Mouse (Mus musculus) CD4-positive, CD25-positive, alpha-beta regulatory T cell, adult 2 months (primary cell): ENCODE measurements around the gene Osgep.
"Not testable (repeated sequence)": the region's sequence is repeated elsewhere in the genome, so short reads cannot be mapped to it uniquely, and the experiment has no call there.

ENCODE experiments used
- DNase-seq: peaks from one replicate; pipeline ENCODE4 v3.0.0-alpha.2; 2012; ENCODE audit warnings: low read depth, low spot score

Gene Osgep

DNA sequence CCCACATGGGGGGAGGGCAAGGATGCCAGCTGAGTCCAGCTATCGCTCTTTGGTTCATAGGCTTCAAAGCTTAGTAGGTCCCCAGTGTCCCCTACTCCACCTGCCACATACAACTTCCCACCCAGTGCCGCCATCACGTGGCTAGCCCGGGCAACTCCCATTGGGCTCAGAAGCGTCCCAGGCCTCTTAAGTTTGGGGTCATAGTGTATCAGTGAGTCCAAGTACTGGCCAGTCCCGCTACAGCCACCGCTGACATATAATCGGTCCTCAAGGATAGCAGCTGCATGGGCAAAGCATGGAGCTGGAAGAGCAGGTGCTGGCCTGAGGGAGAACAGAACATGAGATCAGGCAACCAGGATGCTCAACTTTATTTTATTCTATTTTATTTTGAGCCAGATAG lies 33.1 kb downstream of the Osgep start:
- no peak for DNase-seq

DNA sequence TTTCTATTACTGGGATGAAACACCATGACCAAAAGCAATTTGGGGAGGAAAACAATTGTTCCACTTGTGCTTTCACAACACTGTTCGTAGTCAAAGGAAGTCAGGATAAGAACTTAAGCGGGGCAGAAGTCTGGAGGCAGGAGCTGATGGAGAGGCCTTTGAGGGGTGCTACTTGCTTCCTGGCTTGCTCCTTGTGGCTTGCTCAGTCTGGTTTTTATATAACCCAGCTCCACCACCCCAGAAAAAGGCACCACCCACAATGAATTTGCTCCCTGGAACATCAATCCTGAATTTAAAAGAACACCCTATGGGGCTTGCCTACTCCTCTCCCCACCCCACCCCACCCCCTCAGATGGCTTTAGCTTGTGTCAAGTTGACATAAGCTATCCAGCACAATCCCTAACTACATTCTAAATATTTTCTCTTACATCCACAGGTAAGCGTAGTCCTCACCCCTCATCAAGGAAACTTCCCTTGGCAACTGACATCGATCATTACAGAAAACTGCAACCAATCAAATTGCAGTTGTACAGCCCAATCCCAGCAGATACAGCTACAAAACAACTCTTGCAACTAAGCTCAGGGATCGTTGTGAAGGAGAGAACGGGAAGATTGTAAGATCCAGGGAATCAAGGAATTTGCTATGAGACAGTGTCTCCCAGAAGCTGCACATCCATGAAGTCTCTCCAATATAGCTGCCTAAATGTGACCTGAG lies 48.3 kb downstream of the Osgep start:
- no peak for DNase-seq

DNA sequence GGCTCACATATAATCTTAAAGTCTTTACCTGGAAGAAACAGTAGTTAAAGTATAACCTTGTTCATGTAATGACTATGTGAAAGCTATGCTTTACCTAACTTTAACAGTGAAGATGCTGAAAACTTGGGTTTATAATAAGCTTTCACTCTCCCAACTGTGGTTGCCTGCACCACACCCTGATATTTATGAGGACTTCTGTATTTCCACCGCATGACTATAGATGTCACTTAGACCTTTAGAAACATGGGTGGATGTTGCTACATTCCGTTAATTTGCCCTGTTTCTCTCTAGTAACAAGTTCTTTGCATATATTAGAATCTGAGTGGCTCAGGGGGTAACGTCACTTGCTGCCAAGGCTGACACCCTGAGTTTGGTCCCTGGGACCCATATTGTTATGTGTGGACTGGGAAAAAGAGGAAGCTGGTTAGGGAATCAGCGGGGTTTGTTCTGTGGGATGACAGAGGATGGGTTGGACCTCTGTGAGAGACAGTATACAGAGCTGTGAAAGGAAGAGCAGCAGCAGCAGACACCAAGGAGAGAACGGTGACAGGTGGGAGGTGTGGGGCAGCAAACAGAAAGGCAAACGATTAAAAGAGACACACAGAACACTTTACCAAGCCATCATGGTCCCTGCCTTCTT lies 49.0 kb downstream of the Osgep start:
- no peak for DNase-seq

DNA sequence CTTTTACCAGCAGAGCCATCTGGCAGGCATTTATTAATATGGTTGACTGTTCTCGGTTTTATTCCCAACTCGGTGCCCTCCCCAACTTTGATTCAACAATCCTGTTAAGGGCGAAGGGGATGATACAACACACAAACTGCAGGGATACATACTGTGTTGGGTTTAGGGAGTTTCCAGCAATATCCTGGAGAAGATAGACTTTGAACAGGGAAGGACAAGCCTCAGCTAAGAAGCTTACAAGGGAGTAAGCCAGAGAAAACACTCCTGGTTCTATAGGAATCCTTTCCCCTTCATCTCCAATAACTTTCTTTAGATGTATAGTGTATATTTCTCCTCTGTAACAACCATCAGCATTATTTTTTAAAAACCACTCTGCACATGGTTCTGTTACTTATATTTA lies 49.5 kb downstream of the Osgep start:
- no peak for DNase-seq

DNA sequence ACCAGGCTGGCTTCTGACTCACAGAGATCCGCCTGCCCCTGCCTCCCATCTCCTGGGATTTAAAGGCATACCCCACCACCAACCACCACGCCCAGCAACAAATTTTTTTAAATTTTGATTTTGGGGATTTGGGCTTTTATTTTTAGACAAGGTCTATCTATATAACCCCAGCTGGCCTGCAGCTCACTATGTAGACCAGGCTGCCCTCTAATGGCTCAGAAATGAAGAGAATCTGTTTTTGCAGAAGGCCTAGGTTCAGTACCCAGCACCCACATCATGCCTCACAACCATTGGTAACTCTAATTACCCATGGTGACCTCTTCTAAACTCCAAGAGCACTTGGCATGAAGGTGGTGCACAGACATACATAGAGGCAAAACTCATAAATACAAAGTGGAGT lies 53.4 kb downstream of the Osgep start:
- DNase-seq = peak; percentile 39

DNA sequence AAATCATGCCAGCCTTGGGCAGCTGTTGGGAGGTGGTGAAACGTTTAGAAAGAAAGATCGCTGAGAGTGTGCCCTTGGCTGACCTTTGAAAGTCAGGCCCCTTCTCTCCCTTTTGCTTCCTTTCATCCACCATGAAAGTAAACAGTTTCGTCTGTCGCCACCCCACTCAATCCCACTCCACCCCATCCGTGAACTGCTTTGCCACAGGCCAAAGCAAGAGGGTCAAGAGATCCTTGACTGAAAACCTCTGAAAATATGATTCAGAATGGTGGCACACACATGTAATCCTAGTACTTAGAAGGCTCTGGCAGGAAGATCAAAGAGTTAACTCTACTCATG lies 53.9 kb downstream of the Osgep start:
- DNase-seq = no peak

DNA sequence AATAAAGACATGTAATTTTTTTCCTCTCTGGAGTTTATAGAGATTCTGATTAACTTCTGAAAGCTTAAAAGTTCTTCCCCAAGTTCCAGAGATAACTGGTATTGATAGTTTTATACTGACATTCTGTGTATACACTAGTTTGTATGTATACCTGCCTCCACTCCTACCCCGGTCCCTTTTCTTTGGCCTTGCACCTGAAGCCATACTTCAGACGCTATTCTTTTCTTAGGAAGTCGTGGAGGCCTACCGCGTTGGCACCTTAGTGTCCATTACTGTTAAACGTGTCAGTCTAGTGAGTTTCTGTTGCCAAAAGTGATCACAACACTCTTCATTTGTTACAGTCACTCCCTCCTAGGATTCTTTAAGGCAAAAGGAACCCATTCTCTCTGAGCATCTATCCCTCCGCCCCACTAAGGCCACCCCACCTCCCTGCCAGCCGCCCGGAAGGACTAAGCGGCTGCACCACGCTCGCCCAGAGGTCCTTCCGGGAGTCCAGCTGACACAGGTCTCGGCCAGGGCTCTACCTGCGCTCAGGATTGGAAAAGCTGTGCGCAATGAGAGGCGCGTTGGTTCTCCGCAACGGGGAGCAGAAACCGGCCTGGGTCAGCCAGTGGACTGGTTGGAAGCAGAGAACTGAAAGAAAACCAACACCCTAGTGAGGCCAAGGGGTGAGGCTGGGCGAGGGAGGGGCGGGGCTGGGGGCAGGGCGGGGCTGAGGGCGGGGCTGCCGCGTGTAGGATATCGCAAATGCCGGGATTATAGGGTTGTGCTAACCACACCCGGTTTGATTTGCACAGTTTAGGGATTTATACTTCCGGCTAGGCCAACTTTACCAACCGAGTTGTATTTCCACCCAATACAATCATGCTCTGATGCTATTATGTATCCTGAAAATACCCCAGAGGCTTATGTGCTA lies 54.5 kb downstream of the Osgep start, which contains the start of gene Tep1:
Gene Tep1 (minus strand): TSS at position 672 of the 916 bp plus-strand sequence.
- peak; percentile 80 for DNase-seq

DNA sequence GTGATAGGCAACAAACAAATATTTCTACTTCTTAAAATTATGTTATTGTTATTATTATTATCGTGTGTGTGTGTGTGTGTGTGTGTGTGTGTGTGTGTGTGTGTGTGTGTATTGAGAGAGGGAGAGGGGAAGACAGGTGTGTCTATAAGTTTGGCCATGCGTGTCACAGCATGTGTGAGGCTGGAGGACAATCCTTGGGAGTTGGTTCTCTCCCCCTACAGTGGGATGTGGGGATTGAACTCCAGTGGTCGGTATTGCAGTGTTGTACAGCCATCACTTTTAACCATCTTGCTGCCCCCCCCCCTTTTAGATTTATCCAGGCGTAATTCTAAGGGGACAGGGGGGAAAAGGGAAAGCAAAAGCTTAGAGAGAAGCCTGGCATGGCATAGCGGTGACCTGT lies 56.0 kb downstream of the Osgep start:
- no peak for DNase-seq

DNA sequence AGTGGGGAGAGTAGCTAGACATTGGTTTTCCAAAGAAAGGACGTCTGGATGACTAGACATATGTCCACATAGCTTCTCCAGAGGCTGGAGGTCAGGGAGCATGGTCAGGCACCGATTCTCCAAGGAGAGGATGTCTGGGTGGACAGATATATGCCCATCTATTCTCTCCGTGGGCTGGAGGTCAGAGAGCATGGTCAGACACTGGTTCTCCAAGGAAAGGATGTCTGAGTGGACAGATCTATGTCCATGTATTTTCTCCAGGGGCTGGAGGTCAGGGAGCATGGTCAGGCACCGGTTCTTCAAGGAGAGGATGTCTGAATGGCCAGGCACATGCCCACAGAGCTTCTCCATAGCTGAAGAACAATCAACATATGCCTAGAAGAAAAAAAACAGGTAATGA lies 56.5 kb downstream of the Osgep start:
- DNase-seq = no peak

DNA sequence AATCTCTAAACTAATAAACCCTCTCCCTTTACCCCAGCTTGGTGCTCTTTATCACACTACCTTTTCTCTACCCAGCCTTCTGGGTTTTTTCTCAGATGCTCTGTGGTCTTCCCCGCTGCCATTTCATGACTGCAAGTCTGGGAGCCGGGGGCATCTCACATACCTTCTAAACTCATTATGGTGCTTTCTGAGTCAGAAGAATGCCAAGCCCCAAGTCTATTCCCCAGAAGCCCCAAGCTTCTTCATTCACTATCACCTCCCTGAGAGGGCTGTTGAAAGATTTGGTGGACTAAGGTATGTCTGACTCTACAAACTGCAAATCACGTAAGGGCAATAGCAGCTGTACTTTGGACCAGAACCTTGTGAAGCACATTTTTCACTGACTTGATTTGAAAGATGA lies 57.7 kb downstream of the Osgep start:
- no peak for DNase-seq

DNA sequence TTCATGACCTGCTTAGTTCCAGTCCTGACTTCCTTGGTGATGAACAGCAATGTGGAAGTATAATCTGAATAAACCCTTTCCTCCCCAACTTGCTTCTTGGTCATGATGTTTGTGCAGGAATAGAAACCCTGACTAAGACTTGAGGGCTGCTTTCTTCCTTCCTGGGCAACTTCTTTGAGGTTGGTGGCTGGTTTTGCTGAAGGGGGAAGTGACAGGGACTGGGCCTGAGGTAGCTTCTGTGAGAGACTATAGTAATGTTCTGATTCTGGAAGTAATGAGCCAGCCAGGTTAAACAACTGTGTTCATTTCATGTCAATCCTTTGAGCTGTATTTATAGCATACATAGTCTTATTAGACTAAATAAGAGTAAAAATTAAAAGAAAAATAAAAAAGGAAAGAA lies 59.7 kb downstream of the Osgep start:
- not testable (repeated sequence) for DNase-seq

DNA sequence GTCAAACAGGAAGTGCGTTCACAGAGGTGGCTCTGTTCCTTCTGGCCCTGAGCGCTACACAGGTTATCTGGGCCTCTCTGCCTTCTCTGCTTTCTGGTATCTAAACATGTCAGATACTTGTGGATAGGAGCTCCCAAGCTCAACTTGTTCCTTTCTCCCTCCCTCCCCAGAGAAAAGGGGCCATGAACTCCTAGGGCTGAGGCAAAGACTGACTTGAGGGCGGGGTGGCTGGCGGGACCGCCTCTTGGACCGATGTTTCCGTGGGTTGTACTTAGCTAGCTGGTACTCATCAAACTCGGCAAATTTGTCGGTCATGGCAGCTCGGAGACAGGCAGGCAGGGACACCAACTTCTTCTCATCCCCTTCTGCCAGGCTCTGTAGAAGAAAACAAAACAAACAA lies 62.1 kb downstream of the Osgep start:
- no peak for DNase-seq
